Mouse (Mus musculus) megakaryocyte, embryonic 14.5 days (primary cell): ENCODE measurements around the gene Rps6ka1. TPM values are rescaled to one million over a fixed set of nuclear protein-coding genes. Genes with fewer than 3 reads are reported as not detected.

Experiments used
- H3K27me3 ChIP-seq: replicated peaks from 2 replicates; pipeline ENCODE3; 2012; ENCODE audit warnings: inconsistent platforms
- H3K36me3 ChIP-seq: replicated peaks from 2 replicates; pipeline ENCODE3; 2012; ENCODE audit warnings: low read length, inconsistent platforms, mixed read lengths
- H3K4me1 ChIP-seq: 2 replicates; pipeline ENCODE4 v1.6.1; 2012; ENCODE audit warnings: inconsistent platforms
- H3K4me3 ChIP-seq: replicated peaks from 2 replicates; pipeline ENCODE3; 2012; ENCODE audit warnings: moderate library complexity, mild to moderate bottlenecking, inconsistent platforms
- H3K9me3 ChIP-seq: 2 replicates; pipeline ENCODE4 v1.6.1; 2012; ENCODE audit warnings: inconsistent platforms
- FLI1 ChIP-seq: IDR thresholded peaks from 2 replicates; pipeline ENCODE4 v1.6.1; 2012; ENCODE audit warnings: low read length, inconsistent platforms, mixed read lengths
- GATA1 ChIP-seq: IDR thresholded peaks from 3 replicates; pipeline ENCODE4 v1.6.1; 2012; ENCODE audit warnings: mixed read lengths, low read length, inconsistent platforms, borderline replicate concordance
- polyA plus RNA-seq: library from polyadenylated mRNA; stranded (reverse); fragments of >175 nt; gene quantifications from 2 replicates; pipeline ENCODE4 v1.2.3, GENCODE M21; 2012; ENCODE audit warnings: low replicate concordance; ENCODE audit not compliant: insufficient read depth

Rps6ka1 gene
- polyA plus RNA-seq, 1 experiment: 41.3 TPM

- Histone ChIP-seq H3K36me3 (no peaks in the 10 kb centered on the region), H3K4me1 (peaks cover 27% of the 10 kb centered on the region), H3K4me3 (no peak overlapping the region), H3K9me3 (no peaks in the 10 kb centered on the region), H3K27me3 (peaks cover 4% of the 10 kb centered on the region)
- no peak for TF ChIP-seq FLI1
- TF ChIP-seq GATA1: no peak
Measured at GRCm38 (mm10) chr4:133827354-133827753, 60.2 kb downstream of the Rps6ka1 start.

- Histone ChIP-seq H3K27me3 (peaks cover 4% of the 10 kb centered on the region), H3K9me3 (no peaks in the 10 kb centered on the region), H3K4me3 (no peak overlapping the region), H3K36me3 (no peaks in the 10 kb centered on the region), H3K4me1 (peaks cover 37% of the 10 kb centered on the region)
- TF ChIP-seq GATA1 (no peak), FLI1 (no peak)
Measured at GRCm38 (mm10) chr4:133825731-133826130, 61.9 kb downstream of the Rps6ka1 start.

GRCm38 (mm10) chr4:133820806-133821560 is 66.6 kb downstream of the Rps6ka1 start:
- Histone ChIP-seq H3K36me3 (no peaks in the 10 kb centered on the region), H3K27me3 (no peaks in the 10 kb centered on the region), H3K4me1 (peaks cover 30% of the 10 kb centered on the region), H3K4me3 (peak overlapping the region; percentile 88), H3K9me3 (no peaks in the 10 kb centered on the region)
- TF ChIP-seq FLI1 (no peak), GATA1 (no peak)

GRCm38 (mm10) chr4:133820166-133820565 is 67.4 kb downstream of the Rps6ka1 start:
- no peaks in the 10 kb centered on the region for H3K36me3 ChIP-seq
- H3K27me3 ChIP-seq: no peaks in the 10 kb centered on the region
- peaks cover 38% of the 10 kb centered on the region for H3K4me1 ChIP-seq
- TF ChIP-seq FLI1 (no peak), GATA1 (no peak)
- H3K9me3 ChIP-seq: no peaks in the 10 kb centered on the region
- H3K4me3 ChIP-seq: no peak overlapping the region

GRCm38 (mm10) chr4:133817356-133817755 is 70.2 kb downstream of the Rps6ka1 start:
- H3K9me3 ChIP-seq: no peaks in the 10 kb centered on the region
- H3K36me3 ChIP-seq: no peaks in the 10 kb centered on the region
- no peaks in the 10 kb centered on the region for H3K27me3 ChIP-seq
- peaks cover 39% of the 10 kb centered on the region for H3K4me1 ChIP-seq
- TF ChIP-seq GATA1 (no peak), FLI1 (no peak)
- no peak overlapping the region for H3K4me3 ChIP-seq

- Histone ChIP-seq H3K36me3 (no peaks in the 10 kb centered on the region), H3K9me3 (no peaks in the 10 kb centered on the region), H3K4me1 (peaks cover 40% of the 10 kb centered on the region), H3K27me3 (no peaks in the 10 kb centered on the region), H3K4me3 (peak overlapping the region; percentile 85)
- TF ChIP-seq FLI1: no peak
- no peak for TF ChIP-seq GATA1
Measured at GRCm38 (mm10) chr4:133816504-133816875, 71.1 kb downstream of the Rps6ka1 start.

GRCm38 (mm10) chr4:133815635-133816503 is 71.7 kb downstream of the Rps6ka1 start:
- Histone ChIP-seq H3K27me3 (no peaks in the 10 kb centered on the region), H3K4me3 (peak overlapping the region; percentile 85), H3K4me1 (peaks cover 41% of the 10 kb centered on the region), H3K36me3 (no peaks in the 10 kb centered on the region), H3K9me3 (no peaks in the 10 kb centered on the region)
- TF ChIP-seq FLI1 (no peak), GATA1 (0 out of 3 replicates have a peak, but pooled peaks have one; percentile 10)

- H3K4me3 ChIP-seq: peak overlapping the region; percentile 93
- no peaks in the 10 kb centered on the region for H3K36me3 ChIP-seq
- TF ChIP-seq FLI1 (no peak), GATA1 (no peak)
- peaks cover 34% of the 10 kb centered on the region for H3K4me1 ChIP-seq
- H3K9me3 ChIP-seq: no peaks in the 10 kb centered on the region
- H3K27me3 ChIP-seq: no peaks in the 10 kb centered on the region
Measured at GRCm38 (mm10) chr4:133814804-133815515, 72.6 kb downstream of the Rps6ka1 start.

GRCm38 (mm10) chr4:133813992-133814803 is 73.4 kb downstream of the Rps6ka1 start:
- Histone ChIP-seq H3K36me3 (no peaks in the 10 kb centered on the region), H3K4me3 (peak overlapping the region; percentile 93), H3K4me1 (peaks cover 34% of the 10 kb centered on the region), H3K27me3 (no peaks in the 10 kb centered on the region), H3K9me3 (no peaks in the 10 kb centered on the region)
- TF ChIP-seq FLI1 (no peak), GATA1 (no peak)
